Mouse (Mus musculus) CD4-positive naive resting alpha-beta T cell, adult 76 days (primary cell): ENCODE results near the gene Alx3. TPM values are rescaled to one million over a fixed set of nuclear protein-coding genes. Genes with fewer than 3 reads are reported as not detected.

Experiments
- total RNA-seq: library from RNA; stranded (reverse); gene quantifications from one replicate; pipeline ENCODE4 v1.2.4, GENCODE M21; 2023

Alx3 gene
- total RNA-seq: not detected

DNA sequence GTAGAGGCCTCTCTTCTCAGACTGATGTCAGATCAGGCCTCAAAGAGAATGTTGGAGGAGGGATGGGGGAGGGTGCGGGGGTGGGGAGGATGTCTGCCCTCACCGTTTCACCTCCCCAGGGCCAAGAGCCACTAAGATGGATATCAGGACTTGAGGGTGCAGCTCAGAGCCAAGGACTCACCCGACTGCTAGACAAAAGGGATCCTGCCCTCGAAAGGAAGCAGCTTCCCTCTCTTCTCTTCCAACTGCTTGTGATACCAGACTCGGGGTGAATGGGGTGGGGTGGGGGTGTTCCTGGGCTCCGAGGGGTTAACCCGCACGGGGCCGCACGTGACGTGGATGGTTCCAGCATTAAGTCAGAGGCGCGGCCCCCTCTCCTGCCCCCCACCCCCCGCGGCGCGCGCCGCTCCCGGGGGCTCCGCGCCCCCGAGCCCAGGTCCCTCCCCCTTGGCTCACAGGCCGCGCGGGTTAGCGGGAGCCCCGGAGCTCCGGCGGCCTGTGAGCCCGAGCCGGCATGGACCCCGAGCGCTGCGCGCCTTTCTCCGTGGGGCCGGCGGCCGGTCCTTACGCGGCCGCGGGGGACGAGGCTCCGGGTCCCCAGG is at the start of gene Alx3:
Alx3 (plus strand) TSS at position 370 of the 602 bp plus-strand sequence.

DNA sequence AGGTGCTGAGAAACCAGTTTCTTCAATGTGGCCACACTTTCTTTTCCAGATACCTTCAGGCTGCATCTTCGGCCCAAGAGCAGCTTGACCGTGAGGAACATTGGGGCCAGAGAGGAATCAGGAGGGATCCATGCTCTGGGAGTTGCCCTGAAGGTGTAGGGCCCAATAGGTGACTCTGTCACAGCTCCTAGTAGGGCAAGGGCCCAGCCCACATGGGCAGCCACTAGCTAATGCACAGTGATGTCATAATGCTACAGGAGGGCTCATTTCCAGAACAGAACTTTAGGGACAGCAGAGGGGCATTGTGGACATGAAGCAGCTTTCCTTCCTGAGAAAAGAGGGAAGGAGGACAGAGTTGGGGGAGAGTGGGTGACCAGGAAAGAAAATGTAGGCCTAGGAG is 40.0 kb upstream of the Alx3 start, which contains the start of gene Ubl4b:
Ubl4b (minus strand) TSS at position 232 of the 400 bp plus-strand sequence.

DNA sequence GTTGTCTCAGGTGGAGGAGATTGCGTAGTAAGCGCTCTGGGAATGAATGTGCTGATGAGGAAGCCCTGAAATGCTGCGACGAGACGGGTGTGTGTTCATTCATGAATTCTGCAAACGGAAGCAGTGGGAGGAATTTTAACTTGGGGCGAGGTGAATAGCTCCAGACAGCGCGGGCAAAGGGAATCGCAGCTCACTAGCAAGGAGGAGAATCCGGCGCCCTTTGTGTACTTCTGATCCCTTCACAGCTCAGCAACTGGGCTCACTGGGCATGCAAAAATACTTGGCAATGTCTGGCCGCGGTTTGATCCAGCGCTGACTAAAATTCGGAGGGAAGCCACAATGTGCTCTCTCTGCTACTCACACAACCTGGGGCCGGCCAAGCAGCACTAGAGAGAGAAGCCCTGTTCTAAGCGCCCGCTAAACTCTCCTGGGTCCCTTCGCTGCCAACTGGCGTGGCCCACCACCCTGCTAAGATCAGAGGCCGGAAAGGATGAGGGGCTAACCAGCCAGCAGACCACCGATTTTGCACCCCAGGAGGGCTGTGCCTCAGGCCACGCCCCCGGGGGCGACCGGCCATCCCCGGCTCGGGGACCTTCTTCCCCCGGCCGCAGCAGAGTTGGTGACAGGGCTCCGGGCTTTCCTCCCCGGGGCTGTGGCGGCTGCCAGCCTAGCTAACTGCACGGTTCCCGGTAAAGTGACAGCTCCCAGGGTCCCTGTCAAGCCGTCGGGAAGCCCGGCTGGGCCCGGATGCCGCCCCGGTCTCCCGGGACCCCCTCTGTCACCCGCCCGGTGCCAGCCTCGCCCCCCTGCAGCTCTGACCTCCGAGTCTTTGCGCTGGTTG is 36.1 kb downstream of the Alx3 start, which contains the start of gene Gm10961:
Gm10961 (plus strand) TSS at position 641 of the 841 bp plus-strand sequence.

GRCm38 (mm10) chr3:107631523-107631958 is 36.7 kb downstream of the Alx3 start, which contains the start of gene Strip1:
Gene Strip1, minus strand, starts transcription at chr3:107631694.

Other genes with a start within 250 kb of the Alx3 start
- not detected for gene Kcnc4, start 135.5 kb upstream of the Alx3 start, total RNA-seq
- not detected for gene Slc6a17, start 77.0 kb upstream of the Alx3 start, total RNA-seq
- gene Ubl4b, start 40.0 kb upstream of the Alx3 start, total RNA-seq: not detected
- gene Gm10961, start 36.3 kb downstream of the Alx3 start, total RNA-seq: not detected
- gene Strip1, start 36.7 kb downstream of the Alx3 start, total RNA-seq: 43.1 TPM
- gene Ahcyl1, start 101.5 kb downstream of the Alx3 start, total RNA-seq: 78.3 TPM
- gene Csf1, start 165.4 kb downstream of the Alx3 start, total RNA-seq: 3.4 TPM